Mouse (Mus musculus): Measurements from ENCODE around the gene Pom121l12. TPM values are rescaled to one million over a fixed set of nuclear protein-coding genes. Genes with fewer than 3 reads are reported as not detected.

Pom121l12 gene
- total RNA-seq (2014; rRNA removed; ENCODE audit: low replicate concordance) (not detected in 2 replicates), polyA plus RNA-seq (2015; fragmentation: Nextera tagmentation; extraction: Ambion mirVana) (not detected in 2 replicates)

DNA sequence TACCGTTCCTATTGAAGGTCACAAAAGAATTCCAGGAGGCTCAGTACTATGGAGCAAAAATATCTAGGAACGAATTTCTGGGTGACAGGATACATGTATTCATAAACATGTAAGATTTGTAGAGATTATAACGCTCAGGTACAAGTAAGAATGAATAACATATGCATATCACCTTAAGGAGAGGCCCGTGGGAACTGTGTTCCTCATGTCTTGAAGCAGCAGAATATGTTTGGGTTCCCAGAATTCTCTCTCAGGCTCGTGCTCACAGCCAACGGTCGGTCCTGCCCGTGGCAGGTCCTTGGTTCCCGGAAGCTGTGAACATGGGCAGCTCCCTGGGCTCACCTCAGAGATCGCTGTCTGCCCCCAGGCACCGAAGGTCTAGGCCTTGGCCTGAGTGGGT lies at the start of gene Pom121l12:
Gene Pom121l12, plus strand, starts transcription at position 301 of the 400 bp plus-strand sequence.
- WGBS: 76% methylated on average over 11 of the region's 11 CpGs
- H3K36me3 ChIP-seq (replicated peaks; ENCODE audit: control insufficient read depth, insufficient read depth, low read length): no peaks in the 10 kb centered on the region
- TF ChIP-seq CTCF (IDR thresholded peaks at IDR 0.05; ENCODE audit: low read depth) (no peak), EP300 (IDR thresholded peaks at IDR 0.05; ENCODE audit: low read depth) (no peak)
- no peaks in the 10 kb centered on the region for H3K27me3 ChIP-seq (ENCODE audit: control insufficient read depth, insufficient read depth, low read length)
- H3K9me3 ChIP-seq (replicated peaks; ENCODE audit: control insufficient read depth, low read length): no peaks in the 10 kb centered on the region
- no peak within 1 kb of the TSS for H3K4me2 ChIP-seq (ENCODE audit: low read depth, low read length)
- ATAC-seq (ENCODE audit: insufficient read depth, low read depth): no peak
- DNase-seq (ENCODE audit: low spot score): no peak
- no peak within 1 kb of the TSS for H3K4me3 ChIP-seq (ENCODE audit: low read depth, low read length)
- no peak within 1 kb of the TSS for H3K9ac ChIP-seq (replicated peaks; ENCODE audit: low read depth, low read length)
- H3K27ac ChIP-seq (ENCODE audit: low read depth): no peak within 1 kb of the TSS
- no peaks in the 10 kb centered on the region for H3K4me1 ChIP-seq (ENCODE audit: control insufficient read depth, insufficient read depth)

DNA sequence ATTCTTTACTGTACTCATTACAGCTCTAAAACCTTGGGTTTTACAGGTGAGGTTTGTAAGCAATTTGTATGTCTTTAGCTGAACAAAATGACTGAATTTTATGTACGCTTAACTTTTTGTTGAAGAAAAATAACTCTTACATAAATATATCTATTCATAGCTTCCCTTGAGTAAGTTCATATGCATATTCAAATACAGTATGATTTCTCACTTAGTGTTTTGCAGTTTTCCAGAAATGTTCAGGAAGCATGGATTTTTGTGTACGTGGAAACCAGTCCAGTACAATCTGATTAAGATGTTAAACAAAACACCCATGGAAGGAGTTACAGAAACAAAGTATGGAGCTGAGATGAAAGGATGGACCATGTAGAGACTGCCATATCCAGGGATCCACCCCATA lies 12.8 kb downstream of the Pom121l12 start:
- H3K27ac ChIP-seq (ENCODE audit: low read depth): no peak overlapping the region
- TF ChIP-seq CTCF (IDR thresholded peaks at IDR 0.05; ENCODE audit: low read depth) (no peak), EP300 (IDR thresholded peaks at IDR 0.05; ENCODE audit: low read depth) (no peak)
- no peaks in the 10 kb centered on the region for H3K36me3 ChIP-seq (replicated peaks; ENCODE audit: control insufficient read depth, insufficient read depth, low read length)
- 78% methylated on average over 2 of the region's 2 CpGs for WGBS
- H3K9me3 ChIP-seq (replicated peaks; ENCODE audit: control insufficient read depth, low read length): no peaks in the 10 kb centered on the region
- H3K9ac ChIP-seq (replicated peaks; ENCODE audit: low read depth, low read length): no peak overlapping the region
- no peaks in the 10 kb centered on the region for H3K4me1 ChIP-seq (ENCODE audit: control insufficient read depth, insufficient read depth)
- no peak overlapping the region for H3K4me3 ChIP-seq (ENCODE audit: low read depth, low read length)
- no peak overlapping the region for H3K4me2 ChIP-seq (ENCODE audit: low read depth, low read length)
- no peaks in the 10 kb centered on the region for H3K27me3 ChIP-seq (ENCODE audit: control insufficient read depth, insufficient read depth, low read length)
- DNase-seq (ENCODE audit: low spot score) (no peak), ATAC-seq (ENCODE audit: insufficient read depth, low read depth) (no peak)

Data from heart, postnatal 0 days (tissue).